Mouse (Mus musculus): Measurements from ENCODE around the gene Syt6.

DNA sequence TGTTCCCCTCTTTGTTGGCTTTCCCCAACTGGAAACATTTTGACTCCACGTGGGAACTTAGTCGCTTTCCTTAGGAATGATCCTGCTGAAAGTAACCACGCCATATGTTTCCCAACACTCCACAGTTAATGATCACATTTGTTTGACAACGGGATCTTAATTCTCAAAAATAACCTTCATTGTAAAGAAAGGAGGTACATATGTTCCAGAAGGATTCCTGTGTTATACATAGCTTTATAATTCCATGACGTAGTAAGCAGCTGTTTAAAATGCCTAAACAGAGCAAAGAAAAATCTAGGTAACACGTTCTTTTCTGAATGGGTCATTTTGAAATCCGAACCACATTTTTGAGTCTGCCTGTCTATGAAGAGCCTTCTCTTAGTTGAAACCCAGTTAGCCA, 58.1 kb downstream of the Syt6 start:
- no peak for TF ChIP-seq CTCF (IDR thresholded peaks at IDR 0.05; ENCODE audit: control insufficient read depth, insufficient read depth, insufficient read length)
- TF ChIP-seq MAX (IDR thresholded peaks at IDR 0.05): no peak
- TF ChIP-seq USF1 (IDR thresholded peaks at IDR 0.05; ENCODE audit: low read depth): no peak
- no peak for TF ChIP-seq MYOG (IDR thresholded peaks at IDR 0.05; ENCODE audit: control insufficient read depth, extremely low read depth, insufficient read length)

Data from C2C12 (cell line).